9 mouse cellular contexts compared by ENCODE assay signal in the genomic region with DNA sequence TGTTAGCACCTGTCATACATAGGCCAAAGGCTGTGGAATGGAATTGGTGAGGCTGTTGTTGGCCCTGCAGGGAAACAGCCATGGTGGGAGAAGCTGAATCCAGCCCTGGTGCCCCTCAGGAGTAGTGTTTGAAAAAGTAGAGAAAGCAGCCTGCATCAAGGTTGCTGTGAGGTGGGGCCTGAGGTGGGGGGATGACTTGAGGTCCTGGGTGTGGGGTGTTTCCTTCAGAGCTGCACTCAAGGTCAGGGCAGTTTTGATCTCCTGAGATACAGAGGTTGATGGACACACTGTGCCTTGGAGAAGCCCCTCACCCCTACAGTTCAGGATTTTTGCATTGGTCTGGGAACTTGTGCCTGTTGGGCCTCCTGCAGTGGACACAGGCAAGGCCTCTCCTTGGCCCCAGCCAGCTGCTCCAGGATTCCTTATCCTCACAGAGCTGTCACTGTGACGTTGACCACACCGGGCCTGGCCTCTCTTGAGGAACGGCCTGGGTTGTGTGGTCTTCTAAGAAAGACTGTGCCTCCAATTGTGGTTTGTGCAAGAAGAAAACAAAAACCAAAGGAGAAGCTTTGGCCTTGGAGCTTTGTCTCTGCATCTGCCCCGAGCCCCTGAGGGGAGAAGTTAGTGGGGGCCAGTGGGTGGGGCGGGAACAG. TPM values are rescaled to one million over a fixed set of nuclear protein-coding genes. Genes with fewer than 3 reads are reported as not detected.
A peak's percentile ranks its signal among the peaks of the same experiment; 100 is the strongest.
DNase-seq lines count a peak whose midpoint lies in the region; ATAC-seq lines count a peak whose summit lies in the region.
"Had no signal": no experiment of that assay in that cellular context is flagged by ENCODE, and none has a peak within 500 bp of the region (broad histone marks: within the 10 kb centered on the region; RNA-seq: fewer than 3 reads in every experiment).

No protein-coding gene starts in this region.

- no peaks in the 10 kb centered on the region for H3K9me3 ChIP-seq in kidney, embryonic 15.5 days (replicated peaks)
- no peaks in the 10 kb centered on the region for H3K9me3 ChIP-seq in limb, embryonic 12.5 days

- H3K9ac ChIP-seq in kidney, embryonic 15.5 days: 0 out of 2 replicates have a peak overlapping the region, but pooled peaks have one; percentile 21
- no peak overlapping the region for H3K9ac ChIP-seq in limb, embryonic 12.5 days (replicated peaks)

- peak overlapping the region; percentile 87 for H3K27ac ChIP-seq in kidney, embryonic 15.5 days
- H3K27ac ChIP-seq in brown adipose tissue, adult 24 weeks (replicated peaks; ENCODE audit: low read depth, low read length): peak overlapping the region; percentile 84; the same call in 1 of the 2 replicates
- H3K27ac ChIP-seq in limb, embryonic 12.5 days: peak overlapping the region; percentile 62

- no peaks in the 10 kb centered on the region for H3K27me3 ChIP-seq in kidney, embryonic 15.5 days
- no peaks in the 10 kb centered on the region for H3K27me3 ChIP-seq in limb, embryonic 12.5 days

- WGBS in kidney, embryonic 15.5 days: 62% methylated on average over 5 of the region's 5 CpGs
- WGBS in limb, embryonic 12.5 days: 52% methylated on average over 5 of the region's 5 CpGs

- 0 out of 2 replicates have a peak overlapping the region, but pooled peaks have one; percentile 1 for H3K4me2 ChIP-seq in kidney, embryonic 15.5 days
- H3K4me2 ChIP-seq in limb, embryonic 12.5 days: no peak overlapping the region

- H3K4me1 ChIP-seq in kidney, embryonic 15.5 days: peaks cover 77% of the 10 kb centered on the region
- peaks cover 55% of the 10 kb centered on the region for H3K4me1 ChIP-seq in brown adipose tissue, adult 24 weeks (ENCODE audit: control insufficient read depth, insufficient read depth, insufficient read length, low read length)
- peaks cover 80% of the 10 kb centered on the region for H3K4me1 ChIP-seq in limb, embryonic 12.5 days (replicated peaks)

- ATAC-seq in kidney, embryonic 15.5 days (replicated peaks; ENCODE audit: low FRiP score): no peak
- no peak for ATAC-seq in limb, embryonic 12.5 days (ENCODE audit: insufficient number of reproducible peaks, insufficient read depth, low FRiP score, low TSS enrichment, low read depth)
- no peak for ATAC-seq in CD4-positive, CD25-positive, alpha-beta regulatory T cell, adult 4 months

- H3K4me3 ChIP-seq in kidney, embryonic 15.5 days (replicated peaks): no peak overlapping the region
- no peak overlapping the region for H3K4me3 ChIP-seq in brown adipose tissue, adult 24 weeks (ENCODE audit: insufficient read depth, low read depth, low read length)
- H3K4me3 ChIP-seq in limb, embryonic 12.5 days (replicated peaks): no peak overlapping the region

- H3K36me3 ChIP-seq in kidney, embryonic 15.5 days: peaks cover 37% of the 10 kb centered on the region
- H3K36me3 ChIP-seq in limb, embryonic 12.5 days: peaks cover 54% of the 10 kb centered on the region

- peak; percentile 45 for DNase-seq in adrenal gland, postnatal 14 days
- no peak for DNase-seq in adrenal gland, postnatal 4 days (ENCODE audit: low spot score in 2 of 2)
- no peak for DNase-seq in kidney, adult 9 months
- DNase-seq in kidney, postnatal 14 days: no peak

RNA-seq across cellular contexts. Expression of a gene that starts 10.1 kb away (rescaled TPM):
- total RNA-seq in adrenal gland, postnatal 14 days (2021): 115 and 144 TPM in 2 replicates
- total RNA-seq in adrenal gland, postnatal 4 days (2021): 100 to 1,000 TPM; 244 to 246 TPM
- 67.5 and 73.2 TPM in 2 replicates for polyA plus RNA-seq in kidney, embryonic 15.5 days (2015; fragmentation: Nextera tagmentation; extraction: Ambion mirVana)
- 42.7 and 48.6 TPM in 2 replicates for polyA plus RNA-seq in brown adipose tissue, adult 24 weeks (2012; ENCODE audit: insufficient read depth, insufficient read length, missing spikeins)
- 74.6 and 89.2 TPM in 2 replicates for polyA plus RNA-seq in limb, embryonic 12.5 days (2016; fragmentation: Nextera tagmentation; extraction: Ambion mirVana)
- polyA plus RNA-seq in CD4-positive, CD25-positive, alpha-beta regulatory T cell, adult 4 months (2017; shearing (Covaris generic)): 10 to 100 TPM; 35.4 to 37.8 TPM

RNA-seq across cellular contexts. Expression of a gene that starts 11.9 kb away (rescaled TPM):
- 0.74 and 2.5 TPM in 2 replicates for total RNA-seq in adrenal gland, postnatal 14 days (2021)
- under 1 TPM; 0.67 to 0.90 TPM for total RNA-seq in adrenal gland, postnatal 4 days (2021)
- 0.10 and 0.36 TPM in 2 replicates for polyA plus RNA-seq in kidney, embryonic 15.5 days (2015; fragmentation: Nextera tagmentation; extraction: Ambion mirVana)
- not detected in 2 replicates for polyA plus RNA-seq in brown adipose tissue, adult 24 weeks (2012; ENCODE audit: insufficient read depth, insufficient read length, missing spikeins)
- polyA plus RNA-seq in limb, embryonic 12.5 days (2016; fragmentation: Nextera tagmentation; extraction: Ambion mirVana): 0.15 and 1.1 TPM in 2 replicates
- under 1 TPM; 0.11 to 0.20 TPM for polyA plus RNA-seq in CD4-positive, CD25-positive, alpha-beta regulatory T cell, adult 4 months (2017; shearing (Covaris generic))

RNA-seq across cellular contexts. Expression of a gene that starts 42.0 kb away (rescaled TPM):
- total RNA-seq in adrenal gland, postnatal 14 days (2021): 57.6 and 58.7 TPM in 2 replicates
- 10 to 100 TPM; 67.0 to 70.6 TPM for total RNA-seq in adrenal gland, postnatal 4 days (2021)
- polyA plus RNA-seq in kidney, embryonic 15.5 days (2015; fragmentation: Nextera tagmentation; extraction: Ambion mirVana): 96.4 and 99.7 TPM in 2 replicates
- 67.3 and 73.2 TPM in 2 replicates for polyA plus RNA-seq in brown adipose tissue, adult 24 weeks (2012; ENCODE audit: insufficient read depth, insufficient read length, missing spikeins)
- polyA plus RNA-seq in limb, embryonic 12.5 days (2016; fragmentation: Nextera tagmentation; extraction: Ambion mirVana): 85.2 and 99.1 TPM in 2 replicates
- 10 to 100 TPM; 38.2 to 54.1 TPM for polyA plus RNA-seq in CD4-positive, CD25-positive, alpha-beta regulatory T cell, adult 4 months (2017; shearing (Covaris generic))

RNA-seq across cellular contexts. Expression of a gene that starts 52.6 kb away (rescaled TPM):
- 12.4 and 18.1 TPM in 2 replicates for total RNA-seq in adrenal gland, postnatal 14 days (2021)
- 10 to 100 TPM; 20.5 to 23.2 TPM for total RNA-seq in adrenal gland, postnatal 4 days (2021)
- 59.4 and 67.4 TPM in 2 replicates for polyA plus RNA-seq in kidney, embryonic 15.5 days (2015; fragmentation: Nextera tagmentation; extraction: Ambion mirVana)
- polyA plus RNA-seq in brown adipose tissue, adult 24 weeks (2012; ENCODE audit: insufficient read depth, insufficient read length, missing spikeins): 6.0 and 10.4 TPM in 2 replicates
- polyA plus RNA-seq in limb, embryonic 12.5 days (2016; fragmentation: Nextera tagmentation; extraction: Ambion mirVana): 52.5 and 53.7 TPM in 2 replicates
- 10 to 100 TPM; 29.9 to 30.2 TPM for polyA plus RNA-seq in CD4-positive, CD25-positive, alpha-beta regulatory T cell, adult 4 months (2017; shearing (Covaris generic))

RNA-seq across cellular contexts. Expression of a gene that starts 52.7 kb away (rescaled TPM):
- total RNA-seq in adrenal gland, postnatal 14 days (2021): 0.15 and 0.23 TPM in 2 replicates
- total RNA-seq in adrenal gland, postnatal 4 days (2021): under 1 TPM; 0.40 to 0.53 TPM
- polyA plus RNA-seq in kidney, embryonic 15.5 days (2015; fragmentation: Nextera tagmentation; extraction: Ambion mirVana): 0.93 and 1.00 TPM in 2 replicates
- not detected in 2 replicates for polyA plus RNA-seq in brown adipose tissue, adult 24 weeks (2012; ENCODE audit: insufficient read depth, insufficient read length, missing spikeins)
- 0.50 TPM in 2 replicates for polyA plus RNA-seq in limb, embryonic 12.5 days (2016; fragmentation: Nextera tagmentation; extraction: Ambion mirVana)
- under 1 TPM in 1 of 2 experiments, not detected in 1; 0.38 TPM for polyA plus RNA-seq in CD4-positive, CD25-positive, alpha-beta regulatory T cell, adult 4 months (2017; shearing (Covaris generic))
- total RNA-seq: hematopoietic stem cell, adult 5-6 weeks had no signal
